8 mouse cellular contexts compared by ENCODE assay signal in genomic region chr7:113207471-113208387, GRCm38 (mm10). TPM values are rescaled to one million over a fixed set of nuclear protein-coding genes. Genes with fewer than 3 reads are reported as not detected.
DNase-seq lines count a peak whose midpoint lies in the region; ATAC-seq lines count a peak whose summit lies in the region.

No protein-coding gene starts in this region.

- peak; percentile 83 to 93 for DNase-seq in adrenal gland, adult (ENCODE audit: inconsistent age in 2 of 2, low spot score in 1 of 2)
- no peak for DNase-seq in adrenal gland, adult 2 months
- DNase-seq in cerebellum, adult 11 months: peak; percentile 64
- peak; percentile 69 to 70 for DNase-seq in frontal cortex, postnatal 10 days (ENCODE audit: low spot score in 2 of 2)
- peak; percentile 37 to 69 for DNase-seq in left cerebral cortex, adult 9 months (ENCODE audit: low spot score in 2 of 2)
- peak; percentile 49 to 68 for DNase-seq in lung, postnatal 4 days
- peak; percentile 63 to 64 for DNase-seq in right cerebral cortex, postnatal 36 days (ENCODE audit: low spot score in 2 of 2)

- peak; percentile 14 for ATAC-seq in inflammation-experienced regulatory T-cells, adult 6 months

RNA-seq across cellular contexts. Expression of gene Arntl, which starts 0.5 kb away (rescaled TPM):
- 10 to 100 TPM; 10.3 to 58.8 TPM for total RNA-seq in adrenal gland, adult 2 months (2021)
- polyA plus RNA-seq in adrenal gland, adult 2 months (2012; rRNA removed): 3.4 and 5.4 TPM in 2 replicates
- 10 to 100 TPM; 20.7 to 36.9 (median 30.1) TPM for polyA plus RNA-seq in inflammation-experienced regulatory T-cells, adult 6 months (2017; shearing (Covaris generic))
